Mouse (Mus musculus) adrenal gland, postnatal 36 days (tissue): ENCODE measurements at regions not wholly inside any gene's neighbourhood (a gene's known extent, or its start where the extent isn't known, plus 50 kb on each side); places are given as distances from the start of the nearest gene placed in this dataset.
"Not testable (repeated sequence)": the region's sequence is repeated elsewhere in the genome, so short reads cannot be mapped to it uniquely, and the experiment has no call there.

Source experiments
- DNase-seq, 2 experiments: peaks; one replicate each; pipeline ENCODE4 v3.0.0; 2021; ENCODE audit warnings: mixed read lengths in 1 of 2

- DNase-seq: no peak
These were observed 3289.4 kb downstream of the Gm37988 start for GRCm38 (mm10) chr1:8097046-8097445.

GRCm38 (mm10) chr1:8123021-8123420 lies 3290.9 kb upstream of the A830018L16Rik start:
- DNase-seq: peak in 1 of 2 experiments; percentile 3

GRCm38 (mm10) chr1:8134434-8135433 lies 3279.2 kb upstream of the A830018L16Rik start:
- DNase-seq: not testable (repeated sequence)

- DNase-seq: no peak
These were observed 3271.3 kb upstream of the A830018L16Rik start for GRCm38 (mm10) chr1:8142583-8142982.

GRCm38 (mm10) chr1:8173196-8173595 lies 3240.7 kb upstream of the A830018L16Rik start:
- DNase-seq: no peak
